In the genomic region with DNA sequence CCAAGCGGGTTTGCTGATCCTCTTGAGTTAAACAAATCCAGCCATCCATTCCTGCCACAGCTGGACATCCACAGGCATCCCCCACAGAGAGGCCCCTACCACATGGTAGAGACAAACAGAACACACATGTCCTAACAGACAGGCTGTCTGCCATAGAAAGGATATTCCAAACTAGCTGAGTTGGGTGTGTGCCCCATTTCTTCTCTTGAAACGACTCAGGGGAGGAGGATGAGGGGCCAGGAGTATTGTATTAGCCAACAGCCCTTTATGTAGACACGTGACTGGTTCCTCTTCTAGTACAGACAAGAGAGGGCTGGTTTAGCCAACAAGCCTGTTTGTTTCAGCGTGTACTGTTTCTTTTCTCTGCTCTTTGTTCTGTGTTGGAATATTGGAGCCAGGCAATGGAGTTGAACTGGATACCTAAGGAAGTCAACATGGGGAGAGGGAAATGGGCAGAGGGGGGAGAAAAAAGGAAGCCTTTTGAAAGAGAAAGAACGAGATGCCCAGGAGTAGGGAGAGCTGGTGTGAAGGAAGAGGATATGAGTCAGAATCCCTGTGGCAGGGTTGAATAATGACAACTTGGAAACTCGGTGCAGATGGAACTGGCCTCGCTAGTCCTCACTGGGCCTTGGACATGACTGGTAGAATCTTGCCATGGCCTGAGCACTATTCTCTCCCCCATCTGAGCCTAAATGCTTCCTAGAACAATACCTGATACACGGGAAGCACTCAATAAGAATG, we compare ENCODE assay signal across 17 mouse cellular contexts.
DNase-seq lines count a peak whose midpoint lies in the region; ATAC-seq and TF ChIP-seq lines count a peak whose summit lies in the region.
"Had no signal": no experiment of that assay in that cellular context is flagged by ENCODE, and none has a peak within 500 bp of the region (broad histone marks: within the 10 kb centered on the region; RNA-seq: fewer than 3 reads in every experiment).

No protein-coding gene starts in this region.

- no peak overlapping the region for H3K27ac ChIP-seq in lung, postnatal 0 days (ENCODE audit: low read length)
- peak overlapping the region; percentile 71 for H3K27ac ChIP-seq in embryonic facial prominence, embryonic 13.5 days
- H3K27ac ChIP-seq in heart, adult 2 months: no peak overlapping the region
- H3K27ac ChIP-seq: forebrain, embryonic 12.5 days; stomach, embryonic 15.5 days had no signal

- no peaks in the 10 kb centered on the region; the same call in 1 of the 2 replicates for H3K4me1 ChIP-seq in lung, postnatal 0 days (ENCODE audit: insufficient read depth, low read depth, low read length)
- peaks cover 28% of the 10 kb centered on the region for H3K4me1 ChIP-seq in embryonic facial prominence, embryonic 13.5 days
- H3K4me1 ChIP-seq in heart, adult 2 months (ENCODE audit: control insufficient read depth, insufficient read depth, low read length): peaks cover 7% of the 10 kb centered on the region
- H3K4me1 ChIP-seq: forebrain, embryonic 12.5 days; stomach, embryonic 15.5 days had no signal

- no peak for TF ChIP-seq CTCF in lung, postnatal 0 days (IDR thresholded peaks at IDR 0.05)
- no peak for TF ChIP-seq CTCF in heart, adult 2 months (IDR thresholded peaks at IDR 0.05)

- no peak for TF ChIP-seq EP300 in lung, postnatal 0 days (IDR thresholded peaks at IDR 0.05)
- TF ChIP-seq EP300 in heart, adult 2 months (IDR thresholded peaks at IDR 0.05; ENCODE audit: insufficient read depth, low read depth, low read length): no peak

- peak; percentile 69 for ATAC-seq in frontal cortex, adult (ENCODE audit: low TSS enrichment)
- ATAC-seq in lung, postnatal 0 days: peak; percentile 34
- ATAC-seq in embryonic facial prominence, embryonic 13.5 days (ENCODE audit: insufficient number of reproducible peaks, insufficient read depth, low FRiP score, low TSS enrichment, low read depth): peak; percentile 52; the same call in 1 of the 2 replicates

- H3K4me2 ChIP-seq in lung, postnatal 0 days (replicated peaks; ENCODE audit: low read depth, low read length): no peak overlapping the region
- no peak overlapping the region for H3K4me2 ChIP-seq in embryonic facial prominence, embryonic 13.5 days
- H3K4me2 ChIP-seq: forebrain, embryonic 12.5 days; heart, embryonic 11.5 days; midbrain, embryonic 11.5 days; stomach, embryonic 15.5 days had no signal

- no peaks in the 10 kb centered on the region for H3K79me2 ChIP-seq in heart, adult 2 months (replicated peaks; ENCODE audit: control insufficient read depth, insufficient read depth, low read length)

- intact Hi-C loops in heart, adult 2 months (cut with DNase I): no loop called here

- no peak overlapping the region for H3K9ac ChIP-seq in lung, postnatal 0 days (replicated peaks; ENCODE audit: low read depth)
- H3K9ac ChIP-seq in embryonic facial prominence, embryonic 13.5 days: no peak overlapping the region
- H3K9ac ChIP-seq in heart, adult 2 months (ENCODE audit: low read depth, low read length): no peak overlapping the region
- H3K9ac ChIP-seq: forebrain, embryonic 12.5 days; stomach, embryonic 15.5 days had no signal

- no peak for DNase-seq in frontal cortex, postnatal 36 days (ENCODE audit: low spot score in 2 of 2)
- DNase-seq in lung, postnatal 0 days (ENCODE audit: low spot score): peak; percentile 23
- DNase-seq in lung, postnatal 10 days: no peak
- no peak for DNase-seq in heart, adult 2 months
- DNase-seq in urinary bladder, adult 18-20 months (ENCODE audit: low spot score in 2 of 2): no peak
- DNase-seq: cerebellum, adult 2 months; gastrocnemius, postnatal 14 days; heart, postnatal 36 days; kidney, adult 8-10 months; lung, postnatal 14 days; spleen, adult 18-20 months had no signal

- 51% methylated on average over 8 of the region's 8 CpGs for WGBS in lung, postnatal 0 days
- 54% methylated on average over 8 of the region's 8 CpGs for WGBS in embryonic facial prominence, embryonic 13.5 days
- WGBS in heart, adult 2 months: 44% methylated on average over 8 of the region's 8 CpGs

- no peaks in the 10 kb centered on the region for H3K36me3 ChIP-seq in lung, postnatal 0 days (ENCODE audit: insufficient read depth, low read length)
- H3K36me3 ChIP-seq in embryonic facial prominence, embryonic 13.5 days: no peaks in the 10 kb centered on the region
- H3K36me3 ChIP-seq in heart, adult 2 months (ENCODE audit: control insufficient read depth, insufficient read depth, low read length): 0 out of 2 replicates have a peak, but pooled peaks cover 3% of the 10 kb centered on the region
- H3K36me3 ChIP-seq: forebrain, embryonic 12.5 days; stomach, embryonic 15.5 days had no signal

- TF ChIP-seq POLR2A in heart, adult 2 months (IDR thresholded peaks at IDR 0.05; ENCODE audit: insufficient read depth, low read depth, low read length): no peak

- H3K27me3 ChIP-seq in lung, postnatal 0 days (replicated peaks; ENCODE audit: insufficient read depth, low read length): no peaks in the 10 kb centered on the region
- no peaks in the 10 kb centered on the region for H3K27me3 ChIP-seq in embryonic facial prominence, embryonic 13.5 days
- no peaks in the 10 kb centered on the region for H3K27me3 ChIP-seq in heart, adult 2 months (ENCODE audit: control insufficient read depth, insufficient read depth, low read length)
- H3K27me3 ChIP-seq: forebrain, embryonic 12.5 days; stomach, embryonic 15.5 days had no signal

- H3K9me3 ChIP-seq in lung, postnatal 0 days (ENCODE audit: low read length): no peaks in the 10 kb centered on the region
- no peaks in the 10 kb centered on the region for H3K9me3 ChIP-seq in embryonic facial prominence, embryonic 13.5 days
- H3K9me3 ChIP-seq: forebrain, embryonic 12.5 days; stomach, embryonic 15.5 days had no signal

- H3K4me3 ChIP-seq in lung, postnatal 0 days (ENCODE audit: low read depth, low read length): no peak overlapping the region
- H3K4me3 ChIP-seq in embryonic facial prominence, embryonic 13.5 days: no peak overlapping the region
- no peak overlapping the region for H3K4me3 ChIP-seq in heart, adult 2 months
- H3K4me3 ChIP-seq: forebrain, embryonic 12.5 days; stomach, embryonic 15.5 days had no signal
